Mouse (Mus musculus) hindbrain, embryonic 16.5 days (tissue): ENCODE data around the gene Zfp446. TPM values are rescaled to one million over a fixed set of nuclear protein-coding genes. Genes with fewer than 3 reads are reported as not detected.

Experiments
- ATAC-seq: fragments of 200-750 bp; cut with Nextera tagmentation; 2 replicates; pipeline ENCODE4 v1.8.0; 2017; ENCODE audit warnings: moderate TSS enrichment, moderate library complexity
- H3K27ac ChIP-seq: fragments of 300-500 bp; sonication (generic); 2 replicates; pipeline ENCODE4 v1.5.1; 2014; ENCODE audit warnings: low read depth, mild to moderate bottlenecking, control low read depth, low read length, moderate library complexity
- H3K27me3 ChIP-seq: fragments of 300-500 bp; sonication (generic); replicated peaks from 2 replicates; pipeline ENCODE4 v1.6.1; 2014; ENCODE audit warnings: low read length; ENCODE audit not compliant: control insufficient read depth, insufficient read depth
- H3K36me3 ChIP-seq: fragments of 300-500 bp; sonication (generic); 2 replicates; pipeline ENCODE4 v1.6.1; 2014; ENCODE audit warnings: mild to moderate bottlenecking, low read length, moderate library complexity, mixed read lengths; ENCODE audit not compliant: control insufficient read depth, insufficient read depth
- H3K4me1 ChIP-seq: fragments of 300-500 bp; sonication (generic); 2 replicates; pipeline ENCODE4 v1.6.1; 2014; ENCODE audit warnings: low read depth, low read length; ENCODE audit not compliant: control insufficient read depth, insufficient read depth
- H3K4me2 ChIP-seq: fragments of 300-500 bp; sonication (generic); 2 replicates; pipeline ENCODE4 v1.6.1; 2014; ENCODE audit warnings: mild to moderate bottlenecking, low read length, control low read depth, moderate library complexity
- H3K4me3 ChIP-seq: fragments of 300-500 bp; sonication (generic); 2 replicates; pipeline ENCODE4 v1.5.1; 2014; ENCODE audit warnings: mild to moderate bottlenecking, low read length, control low read depth, moderate library complexity
- H3K9ac ChIP-seq: fragments of 300-500 bp; sonication (generic); 2 replicates; pipeline ENCODE4 v1.6.1; 2014; ENCODE audit warnings: low read depth, mild to moderate bottlenecking, control low read depth, low read length, moderate library complexity
- H3K9me3 ChIP-seq: fragments of 300-500 bp; sonication (generic); 2 replicates; pipeline ENCODE4 v1.6.1; 2014; ENCODE audit warnings: mild to moderate bottlenecking, low read length, moderate library complexity; ENCODE audit not compliant: control insufficient read depth
- WGBS: fragments of 180-500 bp; shearing (Covaris S2); extraction: QIAGEN DNeasy Blood & Tissue Kit; methylation state at CpG from one replicate; pipeline ENCODE4 v1.1.7; 2014; 5-methylcytosine and 5-hydroxymethylcytosine counted together
- polyA plus RNA-seq: library from polyadenylated mRNA; unstranded; fragments of >200 nt; fragmentation: Nextera tagmentation; extraction: Ambion mirVana; gene quantifications from 2 replicates; pipeline ENCODE4 v1.2.1, GENCODE M21; 2015

Zfp446 gene
- polyA plus RNA-seq, 1 experiment from 2014 or later, result 11.9 TPM

DNA sequence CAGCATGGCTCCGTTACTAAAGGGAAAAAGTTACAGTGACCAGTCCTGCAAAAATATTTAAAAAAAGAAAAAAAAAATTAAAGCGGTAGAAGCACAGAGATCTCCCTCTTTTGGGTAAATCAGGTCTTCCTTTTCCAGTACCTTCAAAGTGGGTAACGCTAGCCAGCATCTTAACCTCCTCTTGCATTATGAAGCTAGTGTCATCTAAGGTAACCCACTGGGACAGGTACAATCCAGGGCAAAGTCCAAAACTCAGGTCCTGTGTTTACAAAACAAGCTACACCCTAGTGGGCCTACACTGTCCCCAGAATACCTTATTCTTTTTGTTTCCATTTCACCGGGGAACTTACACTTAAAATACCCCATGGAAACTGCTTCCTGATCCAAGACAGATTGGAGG is 36.0 kb downstream of the Zfp446 start:
- no peak for ATAC-seq
- Histone ChIP-seq H3K4me2 (no peak overlapping the region), H3K27me3 (no peaks in the 10 kb centered on the region), H3K27ac (no peak overlapping the region), H3K9me3 (no peaks in the 10 kb centered on the region), H3K4me1 (peaks cover 6% of the 10 kb centered on the region), H3K9ac (no peak overlapping the region), H3K36me3 (no peaks in the 10 kb centered on the region), H3K4me3 (no peak overlapping the region)
- WGBS, result 69% methylated on average over 4 of the region's 4 CpGs

DNA sequence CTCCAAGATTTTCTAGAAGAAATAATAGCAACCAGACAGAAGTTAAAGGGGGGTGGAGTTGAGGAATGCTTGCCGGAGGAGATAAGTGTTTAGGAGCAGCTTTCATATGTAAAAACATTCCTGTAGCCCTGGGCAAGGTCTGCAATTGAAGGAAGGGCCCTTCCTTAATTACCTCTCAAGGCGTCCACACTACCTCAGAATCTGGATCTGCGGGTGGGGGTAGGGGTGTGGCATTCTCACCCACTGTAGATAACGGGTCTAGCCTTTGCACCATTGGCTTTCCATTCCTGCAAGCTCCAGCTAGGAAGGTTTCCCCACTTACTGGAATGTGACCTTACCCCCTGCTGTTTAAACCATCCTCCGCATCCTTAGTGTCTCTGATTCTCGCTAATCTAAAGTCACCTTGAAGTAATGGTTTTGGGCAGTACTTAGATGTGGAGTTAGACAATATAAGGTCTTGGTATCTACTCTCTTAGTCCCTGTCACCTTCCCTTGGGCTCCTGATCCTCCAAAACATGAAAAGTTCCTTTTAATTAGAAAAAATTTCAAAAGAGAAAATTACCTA is 36.7 kb downstream of the Zfp446 start:
- Histone ChIP-seq H3K4me3 (no peak overlapping the region), H3K9ac (no peak overlapping the region), H3K36me3 (no peaks in the 10 kb centered on the region), H3K9me3 (no peaks in the 10 kb centered on the region), H3K27me3 (no peaks in the 10 kb centered on the region), H3K4me1 (peaks cover 6% of the 10 kb centered on the region), H3K27ac (no peak overlapping the region), H3K4me2 (no peak overlapping the region)
- ATAC-seq, result no peak
- 39% methylated on average over 6 of the region's 6 CpGs for WGBS

DNA sequence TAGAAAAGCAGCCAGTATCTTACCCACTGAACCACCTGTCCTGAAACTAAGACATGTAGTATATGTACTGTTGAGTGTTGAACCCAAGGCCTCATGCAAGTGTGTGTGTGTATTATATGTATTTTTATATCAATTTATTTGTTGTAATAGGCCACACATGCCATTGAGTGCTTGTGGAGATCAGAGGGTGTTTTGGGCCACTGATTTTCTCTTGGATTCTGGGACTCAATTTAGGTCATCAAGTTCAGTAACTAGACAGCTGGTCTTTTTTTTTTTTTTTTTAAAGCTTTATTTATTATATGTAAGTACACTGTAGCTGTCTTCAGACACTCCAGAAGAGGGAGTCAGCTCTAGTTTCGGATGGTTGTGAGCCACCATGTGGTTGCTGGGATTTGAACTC is 37.6 kb downstream of the Zfp446 start:
- WGBS, result 94% methylated on average over 1 of the region's 1 CpGs
- Histone ChIP-seq H3K36me3 (no peaks in the 10 kb centered on the region), H3K4me1 (peaks cover 4% of the 10 kb centered on the region), H3K9me3 (no peaks in the 10 kb centered on the region), H3K4me3 (no peak overlapping the region), H3K27ac (no peak overlapping the region), H3K4me2 (no peak overlapping the region), H3K9ac (no peak overlapping the region), H3K27me3 (no peaks in the 10 kb centered on the region)
- ATAC-seq, result no peak

DNA sequence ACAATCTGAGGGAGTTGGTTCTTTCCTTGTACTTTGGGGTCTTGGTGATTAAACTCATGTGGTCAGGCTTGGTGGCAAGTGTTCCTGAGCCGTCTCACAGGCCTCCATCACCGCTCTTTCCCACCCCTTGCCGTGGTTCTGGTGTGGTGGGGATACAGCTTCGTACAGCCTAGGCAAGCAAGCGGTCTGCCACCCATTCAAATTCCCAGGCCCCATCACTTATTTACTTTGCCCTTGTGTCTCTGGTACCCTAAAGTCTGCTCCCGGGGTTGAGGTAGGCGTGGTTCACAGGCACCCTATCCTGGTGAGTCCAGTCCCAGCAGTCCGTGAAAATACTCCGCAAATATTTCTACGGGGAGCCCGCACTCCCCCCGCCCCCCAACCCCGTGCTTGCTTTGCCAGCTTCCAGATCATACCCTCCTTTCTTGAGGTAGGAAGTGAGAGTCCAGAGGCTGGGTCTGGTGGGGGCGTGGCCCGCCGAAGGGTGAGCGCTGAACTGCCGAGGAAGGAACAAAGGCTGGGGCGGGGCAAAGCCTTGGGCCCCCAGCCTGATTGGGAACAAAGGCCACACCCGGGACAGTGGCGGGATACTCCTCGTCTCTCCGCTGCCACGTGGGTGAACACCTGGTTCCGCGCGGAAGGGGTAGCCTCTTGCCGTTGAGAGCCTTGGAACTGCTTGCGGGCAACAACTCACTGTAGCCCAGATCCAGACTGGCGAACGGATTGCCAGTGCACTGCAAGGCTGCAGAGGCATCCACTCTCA is 45.3 kb downstream of the Zfp446 start:
- peak; percentile 37 for ATAC-seq
- Histone ChIP-seq H3K9me3 (no peaks in the 10 kb centered on the region), H3K36me3 (peaks cover 17% of the 10 kb centered on the region), H3K4me3 (peak overlapping the region; percentile 62), H3K27me3 (no peaks in the 10 kb centered on the region), H3K27ac (peak overlapping the region; percentile 99), H3K4me2 (peak overlapping the region; percentile 98), H3K9ac (peak overlapping the region; percentile 85), H3K4me1 (peaks cover 31% of the 10 kb centered on the region)
- 3% methylated on average over 31 of the region's 31 CpGs for WGBS

DNA sequence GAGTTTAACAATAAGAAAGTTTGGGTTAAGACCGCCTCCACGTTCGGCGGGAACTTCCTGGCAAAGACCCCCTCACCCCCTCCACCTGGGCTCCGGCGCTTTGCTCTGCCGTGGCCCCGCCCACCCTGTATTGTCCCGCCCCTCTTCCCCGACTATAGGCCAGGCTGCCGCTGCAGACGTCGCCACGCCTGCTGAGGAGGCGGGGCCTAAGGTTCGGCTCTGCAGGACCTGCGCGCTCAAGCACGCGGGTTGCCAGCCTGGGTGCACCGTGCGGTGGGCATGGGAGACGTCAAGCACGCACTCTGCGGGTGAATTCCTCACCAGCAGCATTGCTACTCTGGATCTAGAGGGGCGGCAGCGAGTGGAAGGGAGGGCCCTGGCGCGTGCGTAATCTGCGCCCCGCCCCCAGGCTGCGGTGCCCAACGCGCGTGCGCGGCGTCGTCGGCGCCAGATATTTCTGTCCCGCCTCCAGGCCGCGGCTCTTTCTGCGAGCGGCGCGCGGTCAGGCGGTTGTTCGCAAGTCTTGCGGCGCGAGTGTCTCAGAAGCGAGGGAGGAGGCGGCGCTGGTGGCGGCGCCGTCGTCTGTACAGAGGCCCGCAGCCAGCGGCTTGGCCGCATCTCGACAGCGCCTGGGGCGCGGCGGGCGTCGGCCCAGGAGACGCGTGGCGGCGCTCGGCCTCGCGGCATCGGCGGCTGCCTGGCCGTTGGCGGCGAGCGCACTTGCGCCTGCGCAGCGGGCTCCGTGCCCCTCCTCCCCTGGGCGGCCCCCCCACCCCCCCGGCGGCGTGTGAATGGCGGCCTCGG is 46.5 kb downstream of the Zfp446 start:
- Histone ChIP-seq H3K4me3 (peak overlapping the region; percentile 62), H3K4me2 (peak overlapping the region; percentile 98), H3K27me3 (no peaks in the 10 kb centered on the region), H3K27ac (peak overlapping the region; percentile 99), H3K36me3 (peaks cover 28% of the 10 kb centered on the region), H3K9ac (peak overlapping the region; percentile 85), H3K9me3 (no peaks in the 10 kb centered on the region), H3K4me1 (peaks cover 31% of the 10 kb centered on the region)
- WGBS, result 0% methylated on average over 73 of the region's 95 CpGs
- ATAC-seq, result peak; percentile 88

DNA sequence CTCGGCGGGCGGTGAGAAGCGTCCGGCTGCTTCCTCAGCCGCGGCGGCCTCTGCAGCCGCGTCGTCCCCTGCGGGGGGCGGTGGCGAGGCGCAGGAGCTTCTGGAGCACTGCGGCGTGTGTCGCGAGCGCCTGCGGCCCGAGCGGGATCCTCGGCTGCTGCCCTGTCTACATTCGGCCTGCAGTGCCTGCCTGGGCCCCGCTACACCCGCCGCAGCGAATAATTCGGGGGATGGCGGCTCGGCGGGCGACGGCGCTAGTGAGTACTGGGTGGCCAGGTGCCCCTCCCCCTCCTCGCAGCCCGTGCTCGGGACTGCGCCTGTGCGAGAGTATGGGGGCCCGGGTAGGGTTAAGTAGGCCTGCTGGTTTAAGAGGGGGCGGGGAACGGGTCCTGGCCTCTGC is 47.2 kb downstream of the Zfp446 start:
- 0% methylated on average over 28 of the region's 44 CpGs for WGBS
- peaks cover 35% of the 10 kb centered on the region for H3K36me3 ChIP-seq
- H3K27me3 ChIP-seq, result no peaks in the 10 kb centered on the region
- ATAC-seq, result peak; percentile 63
- H3K27ac ChIP-seq, result peak overlapping the region; percentile 99
- H3K4me1 ChIP-seq, result peaks cover 31% of the 10 kb centered on the region
- H3K4me2 ChIP-seq, result peak overlapping the region; percentile 98
- no peaks in the 10 kb centered on the region for H3K9me3 ChIP-seq
- peak overlapping the region; percentile 62 for H3K4me3 ChIP-seq
- H3K9ac ChIP-seq, result peak overlapping the region; percentile 85

DNA sequence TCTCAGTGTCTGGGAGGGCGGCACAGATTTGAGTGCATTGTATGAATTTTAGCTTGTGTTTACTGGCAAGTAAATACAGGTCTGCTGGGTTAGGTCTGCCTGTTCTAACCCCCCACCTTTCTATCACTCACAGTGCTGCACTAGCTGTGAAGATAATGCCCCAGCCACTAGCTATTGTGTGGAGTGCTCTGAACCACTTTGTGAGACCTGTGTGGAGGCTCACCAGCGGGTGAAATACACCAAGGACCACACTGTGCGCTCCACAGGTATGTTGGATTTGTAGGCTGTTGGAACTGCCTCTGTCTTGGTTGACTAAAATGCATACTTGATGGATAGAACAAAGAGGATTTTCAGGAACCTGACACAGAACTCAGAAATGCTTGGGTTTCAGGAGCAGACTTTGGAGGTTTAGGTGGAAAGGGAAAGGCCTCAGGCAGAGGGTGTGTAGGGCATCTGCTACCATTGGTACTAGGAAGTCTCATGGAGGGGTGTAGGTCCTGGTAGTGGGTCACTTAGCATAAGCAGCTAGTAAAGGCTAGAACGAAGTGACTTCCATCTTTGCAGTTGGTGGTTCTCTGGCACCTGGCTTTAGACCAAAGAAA is 48.0 kb downstream of the Zfp446 start:
- Histone ChIP-seq H3K9me3 (no peaks in the 10 kb centered on the region), H3K27me3 (no peaks in the 10 kb centered on the region), H3K9ac (peak overlapping the region; percentile 85), H3K27ac (peak overlapping the region; percentile 99), H3K4me1 (peaks cover 31% of the 10 kb centered on the region), H3K4me2 (peak overlapping the region; percentile 98), H3K4me3 (peak overlapping the region; percentile 62), H3K36me3 (peaks cover 43% of the 10 kb centered on the region)
- WGBS, result 29% methylated on average over 4 of the region's 4 CpGs
- no peak for ATAC-seq

DNA sequence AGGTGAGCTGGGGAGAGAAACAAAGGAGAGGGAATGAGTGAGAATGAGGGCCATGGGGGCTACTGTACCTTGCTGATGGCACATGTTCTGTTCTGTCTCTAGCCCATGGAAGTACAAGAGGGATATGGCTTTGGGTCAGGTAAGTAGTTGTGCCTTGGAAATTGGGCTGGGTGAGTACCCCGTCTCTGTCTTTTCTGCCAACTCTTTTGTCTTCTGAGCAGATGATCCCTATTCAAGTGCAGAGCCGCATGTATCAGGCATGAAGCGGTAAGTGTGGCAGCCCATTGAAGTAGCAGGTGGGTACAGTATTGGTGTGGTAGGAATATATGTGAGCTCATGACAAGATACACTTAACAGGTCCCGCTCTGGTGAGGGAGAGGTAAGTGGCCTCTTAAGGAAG is 51.3 kb downstream of the Zfp446 start:
- H3K4me2 ChIP-seq, result no peak overlapping the region
- ATAC-seq, result no peak
- WGBS, result 88% methylated on average over 4 of the region's 4 CpGs
- H3K27me3 ChIP-seq, result no peaks in the 10 kb centered on the region
- H3K36me3 ChIP-seq, result peaks cover 64% of the 10 kb centered on the region
- H3K9me3 ChIP-seq, result no peaks in the 10 kb centered on the region
- H3K4me1 ChIP-seq, result peaks cover 29% of the 10 kb centered on the region
- H3K27ac ChIP-seq, result no peak overlapping the region
- H3K9ac ChIP-seq, result no peak overlapping the region
- no peak overlapping the region for H3K4me3 ChIP-seq

DNA sequence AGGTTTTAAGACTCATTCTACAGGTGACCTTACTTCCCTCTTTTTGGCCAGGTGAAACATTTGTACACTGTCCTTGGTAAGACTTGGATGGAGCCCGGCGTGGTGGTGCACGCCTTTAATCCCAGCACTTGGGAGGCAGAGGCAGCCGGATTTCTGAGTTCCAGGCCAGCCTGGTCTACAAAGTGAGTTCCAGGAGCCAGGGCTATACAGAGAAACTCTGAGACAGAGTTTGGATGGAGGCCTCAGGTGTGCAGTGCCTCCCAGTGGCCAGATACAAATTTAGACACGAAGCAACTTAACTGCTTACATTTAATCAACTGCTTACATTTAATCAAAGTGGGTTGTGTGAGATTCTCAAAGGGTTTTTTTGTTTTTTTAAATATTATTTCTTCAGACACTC is 53.4 kb downstream of the Zfp446 start:
- H3K36me3 ChIP-seq, result peaks cover 75% of the 10 kb centered on the region
- H3K9ac ChIP-seq, result no peak overlapping the region
- H3K27ac ChIP-seq, result no peak overlapping the region
- peaks cover 30% of the 10 kb centered on the region for H3K4me1 ChIP-seq
- H3K4me3 ChIP-seq, result no peak overlapping the region
- no peaks in the 10 kb centered on the region for H3K9me3 ChIP-seq
- no peak overlapping the region for H3K4me2 ChIP-seq
- 71% methylated on average over 5 of the region's 5 CpGs for WGBS
- no peak for ATAC-seq
- H3K27me3 ChIP-seq, result no peaks in the 10 kb centered on the region
